9 mouse cellular contexts compared by ENCODE assay signal in genomic region chr1:74025227-74025626, GRCm38 (mm10).
DNase-seq lines count a peak whose midpoint lies in the region; ATAC-seq lines count a peak whose summit lies in the region.
"Had no signal": no experiment of that assay in that cellular context is flagged by ENCODE, and none has a peak within 500 bp of the region (broad histone marks: within the 10 kb centered on the region; RNA-seq: fewer than 3 reads in every experiment).

No protein-coding gene starts in this region.

- no peaks in the 10 kb centered on the region for H3K9me3 ChIP-seq in heart, embryonic 11.5 days (replicated peaks; ENCODE audit: control insufficient read depth, low read length)
- H3K9me3 ChIP-seq in heart, embryonic 16.5 days (replicated peaks; ENCODE audit: control insufficient read depth, low read length): no peaks in the 10 kb centered on the region
- H3K9me3 ChIP-seq in limb, embryonic 13.5 days: no peaks in the 10 kb centered on the region

- peak overlapping the region; percentile 62 for H3K27ac ChIP-seq in heart, embryonic 11.5 days (ENCODE audit: low read depth, low read length)
- peak overlapping the region; percentile 52 for H3K27ac ChIP-seq in brown adipose tissue, adult 24 weeks (replicated peaks; ENCODE audit: low read depth, low read length)
- peak overlapping the region; percentile 92 for H3K27ac ChIP-seq in heart, embryonic 16.5 days (ENCODE audit: low read length)
- peak overlapping the region; percentile 53; the same call in 1 of the 2 replicates for H3K27ac ChIP-seq in limb, embryonic 13.5 days

- no peaks in the 10 kb centered on the region for H3K27me3 ChIP-seq in heart, embryonic 11.5 days (ENCODE audit: control insufficient read depth, insufficient read depth, low read length)
- H3K27me3 ChIP-seq in heart, embryonic 16.5 days (ENCODE audit: control insufficient read depth, insufficient read depth, low read length): no peaks in the 10 kb centered on the region
- no peaks in the 10 kb centered on the region for H3K27me3 ChIP-seq in limb, embryonic 13.5 days

- WGBS in heart, embryonic 11.5 days (ENCODE audit: insufficient replicate concordance): 38% methylated on average over 6 of the region's 6 CpGs
- 37% methylated on average over 6 of the region's 6 CpGs for WGBS in heart, embryonic 16.5 days
- 36% methylated on average over 6 of the region's 6 CpGs for WGBS in limb, embryonic 13.5 days

- peaks cover 97% of the 10 kb centered on the region for H3K4me1 ChIP-seq in heart, embryonic 11.5 days (ENCODE audit: control insufficient read depth, insufficient read depth, low read length)
- peaks cover 83% of the 10 kb centered on the region for H3K4me1 ChIP-seq in brown adipose tissue, adult 24 weeks (ENCODE audit: control insufficient read depth, insufficient read depth, insufficient read length, low read length)
- peaks cover 97% of the 10 kb centered on the region for H3K4me1 ChIP-seq in heart, embryonic 16.5 days (ENCODE audit: control insufficient read depth, insufficient read depth, low read length)
- H3K4me1 ChIP-seq in limb, embryonic 13.5 days: peaks cover 72% of the 10 kb centered on the region

- no peak for ATAC-seq in heart, embryonic 11.5 days (replicated peaks; ENCODE audit: insufficient number of reproducible peaks, low FRiP score, low TSS enrichment)
- no peak for ATAC-seq in heart, embryonic 16.5 days (replicated peaks; ENCODE audit: extremely low read depth, insufficient read depth, low FRiP score)
- no peak for ATAC-seq in limb, embryonic 13.5 days (ENCODE audit: low FRiP score, low read depth)
- ATAC-seq: CD4-positive, CD25-positive, alpha-beta regulatory T cell, adult 4 months had no signal

- H3K4me3 ChIP-seq in heart, embryonic 11.5 days (ENCODE audit: low read depth, low read length): no peak overlapping the region
- H3K4me3 ChIP-seq in brown adipose tissue, adult 24 weeks (ENCODE audit: insufficient read depth, low read depth, low read length): no peak overlapping the region
- no peak overlapping the region for H3K4me3 ChIP-seq in heart, embryonic 16.5 days (ENCODE audit: low read length)
- no peak overlapping the region for H3K4me3 ChIP-seq in limb, embryonic 13.5 days

- H3K36me3 ChIP-seq in heart, embryonic 11.5 days (ENCODE audit: control insufficient read depth, insufficient read depth, low read length): no peaks in the 10 kb centered on the region
- H3K36me3 ChIP-seq in heart, embryonic 16.5 days (ENCODE audit: control insufficient read depth, insufficient read depth): no peaks in the 10 kb centered on the region
- H3K36me3 ChIP-seq in limb, embryonic 13.5 days: no peaks in the 10 kb centered on the region

- H3K4me2 ChIP-seq in heart, embryonic 11.5 days: no peak overlapping the region; the same call in 1 of the 2 replicates
- H3K4me2 ChIP-seq in heart, embryonic 16.5 days (ENCODE audit: low read depth, low read length): no peak overlapping the region; the same call in 1 of the 2 replicates
- H3K4me2 ChIP-seq in limb, embryonic 13.5 days (replicated peaks): peak overlapping the region; percentile 7; the same call in 1 of the 2 replicates

- peak overlapping the region; percentile 49; the same call in 1 of the 2 replicates for H3K9ac ChIP-seq in heart, embryonic 11.5 days (ENCODE audit: low read depth, low read length)
- H3K9ac ChIP-seq in heart, embryonic 16.5 days (ENCODE audit: low read length): peak overlapping the region; percentile 52
- no peak overlapping the region for H3K9ac ChIP-seq in limb, embryonic 13.5 days

- DNase-seq in heart, adult 8-10 months (ENCODE audit: low spot score): no peak
- DNase-seq in right cerebral cortex, adult 2 months (ENCODE audit: low spot score in 2 of 2): no peak
- DNase-seq in right cerebral cortex, adult 18-20 months: no peak
- DNase-seq in left cerebral cortex, adult 9 months (ENCODE audit: low spot score in 2 of 2): no peak
